Mouse (Mus musculus) spleen, embryonic (tissue): ENCODE results near the gene Hgf.

Experiments
- CTCF ChIA-PET: fragments of 350-600 bp; sonication (Branson Sonifier 250); formaldehyde crosslinking; loops from one replicate; lab custom pipeline; 2022; lab: Charles Lee

Gene Hgf

DNA sequence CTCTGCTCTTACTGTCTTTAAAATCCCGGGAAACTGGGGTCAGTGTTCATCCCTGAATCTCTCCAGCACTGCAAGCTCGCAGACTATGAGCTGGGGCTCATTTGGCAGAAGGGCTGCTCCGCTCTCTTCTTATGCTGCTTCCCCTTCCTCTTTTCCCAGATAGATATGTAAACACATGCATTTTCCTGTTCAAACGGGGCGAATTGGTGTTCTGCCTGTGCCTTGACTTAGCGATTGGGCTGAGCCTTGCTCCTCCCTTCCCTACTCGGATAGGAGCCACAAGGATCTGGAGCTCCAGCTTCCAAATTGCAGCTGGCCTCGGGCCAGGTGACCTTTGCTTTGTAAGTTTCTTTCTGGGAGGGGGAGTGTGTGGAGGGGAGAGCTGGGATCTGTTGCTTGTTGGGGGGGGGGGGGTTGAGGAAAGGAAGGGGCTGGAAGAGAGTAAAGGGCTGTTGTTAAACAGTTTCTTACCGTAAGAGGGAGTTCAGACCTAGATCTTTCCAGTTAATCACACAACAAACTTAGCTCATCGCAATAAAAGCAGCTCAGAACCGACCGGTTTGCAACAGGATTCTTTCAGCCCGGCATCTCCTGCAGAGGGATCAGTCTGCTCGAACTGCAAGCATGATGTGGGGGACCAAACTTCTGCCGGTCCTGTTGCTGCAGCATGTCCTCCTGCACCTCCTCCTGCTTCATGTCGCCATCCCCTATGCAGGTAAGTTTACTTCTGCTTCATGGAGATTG is at the start of gene Hgf:
Hgf (plus strand) TSS at position 192 of the 744 bp plus-strand sequence.
- CTCF ChIA-PET = no interaction called here

DNA sequence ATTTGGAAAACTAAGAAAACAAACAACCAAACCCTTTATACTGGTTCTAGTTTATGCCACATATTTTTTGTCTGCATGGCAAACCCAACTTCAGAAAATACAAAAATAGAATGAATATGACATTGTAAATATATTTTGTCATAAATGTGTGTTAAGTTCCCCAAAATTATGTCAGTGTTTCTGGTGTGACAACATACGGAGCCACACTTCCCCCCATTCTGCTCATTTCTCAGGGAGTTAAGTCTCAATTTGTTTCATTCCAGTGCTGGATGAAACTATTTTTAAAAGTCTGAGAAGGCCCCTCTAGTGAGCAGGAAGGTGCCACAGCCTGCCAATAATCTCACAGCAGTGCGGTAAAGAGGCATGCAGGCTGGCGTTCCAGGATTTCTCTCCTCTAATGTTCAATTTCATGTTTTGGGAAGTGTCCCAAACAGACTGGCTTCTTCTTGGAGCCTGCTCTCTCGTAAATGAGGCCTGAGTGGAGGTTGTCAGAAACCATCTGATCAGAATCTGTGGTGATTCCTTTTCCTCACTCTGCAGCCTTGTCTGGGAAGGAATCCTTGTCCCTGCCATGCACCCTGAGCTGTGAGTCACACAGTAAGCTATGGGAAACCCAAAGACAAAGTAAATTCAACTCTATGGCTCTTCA is 46.5 kb upstream of the Hgf start:
- CTCF ChIA-PET = no interaction called here

DNA sequence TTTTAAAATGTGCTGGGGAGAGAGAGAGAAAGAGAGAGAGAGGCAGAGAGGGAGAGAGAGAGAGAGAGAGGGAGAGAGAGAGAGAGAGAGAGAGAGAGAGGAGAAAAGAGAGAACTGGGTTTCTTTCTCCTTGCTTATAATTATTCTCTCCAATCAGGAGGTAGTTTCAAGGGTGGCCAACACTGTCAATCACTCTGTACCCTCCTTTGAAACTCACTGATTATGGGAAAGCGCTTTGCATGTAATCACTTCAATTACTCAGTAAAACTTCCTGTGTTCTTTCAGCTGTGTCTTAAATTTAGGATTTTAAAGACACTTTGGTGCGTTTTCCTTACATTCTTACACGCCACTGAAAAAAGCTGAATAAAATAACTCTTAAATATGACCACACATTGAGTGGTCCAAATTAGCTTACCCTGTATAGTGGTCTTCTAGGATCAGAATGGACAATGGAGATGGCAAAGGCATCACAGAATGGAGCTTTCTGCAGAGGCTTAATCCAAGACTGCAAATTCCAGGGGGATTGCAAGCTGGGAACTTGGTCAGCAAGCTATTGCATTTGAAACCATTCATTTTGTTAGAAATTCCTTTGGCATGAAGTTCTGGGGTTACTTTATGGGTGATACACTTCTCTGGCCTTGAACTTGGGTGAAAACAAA is 21.5 kb upstream of the Hgf start:
- CTCF ChIA-PET = no interaction called here

DNA sequence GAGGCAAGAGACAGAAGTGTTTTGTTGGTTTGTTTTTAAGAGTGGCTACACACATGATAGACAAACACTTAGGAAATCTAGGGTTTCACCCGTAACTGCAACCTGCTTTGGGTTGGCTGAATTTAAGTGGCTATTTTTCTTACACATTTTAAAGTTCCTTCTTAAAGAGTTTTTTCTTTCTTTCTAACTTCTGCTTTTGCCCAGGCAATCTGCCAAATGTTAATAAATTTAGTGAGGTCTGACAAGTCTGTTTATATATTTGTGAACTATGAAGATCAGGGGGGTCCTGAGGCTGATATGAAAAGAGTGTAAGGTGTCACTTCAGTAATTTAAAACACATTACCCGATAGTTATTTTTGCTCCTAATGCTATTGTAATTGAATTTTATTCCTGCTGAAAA is 15.2 kb upstream of the Hgf start:
- CTCF ChIA-PET = no interaction called here

DNA sequence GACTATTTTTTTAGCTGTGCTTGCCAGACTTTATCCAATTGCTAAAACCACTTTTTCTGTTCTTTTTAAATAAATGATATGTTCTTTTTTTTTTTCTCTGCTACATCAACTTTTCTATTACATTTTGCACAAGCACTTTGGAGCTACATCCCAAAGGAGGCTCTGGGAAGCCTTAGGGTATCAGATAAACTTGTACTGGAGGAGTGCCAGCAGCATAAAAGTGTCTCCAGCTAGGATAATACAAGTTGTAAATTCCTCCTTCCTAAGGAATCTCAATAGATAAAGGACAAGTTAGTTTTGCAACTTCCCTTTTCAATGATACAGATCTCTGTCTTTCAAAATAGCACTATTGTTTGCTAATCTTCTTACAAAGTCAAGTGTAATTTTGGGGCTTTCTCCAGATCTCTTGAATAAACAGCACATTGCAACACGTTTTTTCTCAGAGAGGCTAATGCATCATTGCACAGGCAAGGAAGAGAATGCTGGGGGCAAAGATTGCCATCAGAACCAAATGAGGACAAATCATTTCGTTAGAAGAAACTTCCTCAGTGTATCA is 11.7 kb upstream of the Hgf start:
- CTCF ChIA-PET = no interaction called here

DNA sequence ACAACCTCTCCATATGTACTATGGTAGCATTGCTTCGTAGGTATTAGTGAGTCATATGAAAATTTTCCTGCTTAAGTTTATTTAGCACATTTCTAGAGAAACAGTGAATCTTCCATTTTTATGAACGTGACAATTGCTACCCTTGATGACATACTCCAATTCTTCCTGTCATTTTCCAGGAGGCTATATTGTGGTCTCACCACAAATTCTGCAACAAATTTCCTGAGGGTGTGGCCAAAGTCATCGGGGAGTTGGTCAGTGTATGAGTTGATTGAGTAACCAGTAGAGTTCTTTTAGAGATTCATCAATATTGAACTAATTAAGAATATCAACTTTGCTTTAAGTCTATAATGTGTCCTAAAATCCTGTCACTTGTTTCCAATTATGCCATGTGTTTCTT is 5.8 kb upstream of the Hgf start:
- CTCF ChIA-PET = no interaction called here

DNA sequence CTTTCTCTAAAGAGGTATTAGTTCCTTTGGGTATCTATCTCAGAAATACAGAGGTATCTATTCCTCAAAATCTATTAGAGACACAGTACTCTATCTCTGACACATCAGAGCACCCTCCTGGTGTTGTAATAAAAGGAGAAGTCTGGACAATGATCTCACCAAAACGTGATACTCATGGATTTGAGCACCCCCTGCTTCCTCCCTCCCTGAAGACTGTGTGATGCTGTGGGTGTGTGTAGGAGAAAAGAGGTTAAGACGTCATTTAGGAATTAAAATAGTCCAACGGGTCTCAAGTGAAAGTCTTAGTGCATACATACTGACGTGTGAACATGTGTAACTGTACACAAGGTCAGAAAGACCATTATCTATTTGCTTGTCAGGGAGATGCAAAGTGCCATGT is 648 bp upstream of the Hgf start:
- CTCF ChIA-PET = no interaction called here

DNA sequence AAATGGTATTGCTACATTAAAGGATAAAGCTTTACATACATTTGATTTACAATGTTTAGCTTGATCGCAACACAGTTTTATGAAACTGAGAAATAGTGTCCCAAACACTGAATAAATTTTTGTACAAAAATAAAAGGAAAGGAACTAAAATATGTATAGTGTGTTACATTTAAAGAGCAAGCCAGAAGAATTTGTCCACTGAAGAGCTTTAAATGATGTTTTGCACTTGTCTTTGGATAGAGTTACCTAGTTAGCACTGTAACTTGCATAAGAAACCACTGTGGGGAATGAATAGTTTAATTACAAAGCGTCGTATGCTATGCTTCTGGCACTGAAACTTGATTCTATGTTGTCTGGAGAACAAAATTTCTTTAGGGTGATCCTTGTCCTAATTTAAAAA is 7.0 kb downstream of the Hgf start:
- CTCF ChIA-PET = no interaction called here

DNA sequence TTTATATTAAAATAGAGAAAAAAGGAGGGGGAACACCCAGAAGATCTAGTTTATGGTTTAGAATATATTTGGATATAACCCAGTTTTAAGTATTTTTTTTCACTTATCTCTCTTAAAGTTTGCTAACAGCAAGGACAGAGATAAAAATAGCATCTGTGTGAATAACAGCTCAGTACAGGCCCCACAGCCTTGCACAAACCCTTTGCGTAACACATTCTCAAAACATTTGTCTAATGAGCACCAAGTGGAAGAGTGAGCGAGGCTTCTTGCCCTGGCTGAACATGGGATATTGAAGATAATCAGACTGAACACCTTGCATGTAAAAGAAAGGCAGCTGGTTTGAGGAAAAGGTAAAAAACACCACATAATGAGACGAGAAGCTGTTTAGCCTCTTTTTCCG is 15.7 kb downstream of the Hgf start:
- CTCF ChIA-PET = no interaction called here

DNA sequence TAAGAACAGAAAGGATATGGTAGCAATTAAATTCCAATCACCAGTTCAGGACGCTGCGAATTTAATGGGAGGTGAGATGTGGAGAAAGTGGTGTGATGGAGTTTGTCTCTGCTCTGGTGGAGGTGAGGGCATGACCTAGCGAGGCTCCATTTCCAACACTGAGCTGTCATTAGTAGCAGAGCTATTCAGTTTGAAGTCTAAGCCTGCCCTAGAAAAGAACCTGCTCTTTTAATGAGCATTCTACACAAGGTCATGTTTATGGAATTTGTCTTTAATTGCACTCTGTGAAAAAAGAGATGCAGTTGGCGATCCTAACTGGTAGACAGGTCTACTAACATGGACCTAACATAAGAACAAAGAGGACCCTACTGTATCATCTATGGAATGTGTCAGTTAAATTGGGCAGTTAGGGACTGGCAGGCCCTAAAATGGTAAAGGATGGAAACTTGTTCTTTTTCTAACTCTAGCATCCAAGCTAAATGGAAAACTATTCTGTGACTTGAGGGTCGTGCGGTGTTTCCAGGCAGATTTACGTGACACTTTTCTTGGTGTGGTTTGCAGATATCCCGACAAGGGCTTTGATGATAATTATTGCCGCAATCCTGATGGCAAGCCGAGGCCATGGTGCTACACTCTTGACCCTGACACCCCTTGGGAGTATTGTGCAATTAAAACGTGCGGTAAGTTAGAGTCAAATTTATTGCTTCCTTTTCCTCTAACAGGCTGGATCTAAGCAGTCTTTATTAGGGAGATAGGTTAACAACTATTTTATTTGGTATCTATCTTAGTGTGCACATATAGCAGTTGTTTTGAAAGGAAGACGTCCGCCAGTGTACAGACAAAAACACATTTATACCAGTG is 24.8 kb downstream of the Hgf start:
- CTCF ChIA-PET = no interaction called here

DNA sequence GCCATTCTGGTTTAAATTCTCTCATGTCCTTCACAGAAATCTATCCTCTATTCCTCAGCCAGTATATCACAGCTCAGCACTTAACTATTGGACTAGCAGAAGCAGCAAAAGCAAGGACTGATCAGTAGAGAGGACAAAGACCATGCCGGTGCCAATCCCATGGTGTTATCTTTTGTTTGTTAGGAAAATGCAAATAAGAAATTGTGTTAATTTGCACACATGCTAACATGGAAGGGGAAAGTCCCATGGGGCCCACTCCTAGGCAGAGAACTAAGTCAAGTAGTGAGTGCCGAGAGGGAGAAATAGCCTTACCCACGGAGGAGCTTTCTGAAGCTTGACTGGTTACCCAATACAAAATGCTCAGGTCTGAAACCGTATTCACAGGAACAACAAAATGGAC is 42.4 kb downstream of the Hgf start:
- CTCF ChIA-PET = no interaction called here

DNA sequence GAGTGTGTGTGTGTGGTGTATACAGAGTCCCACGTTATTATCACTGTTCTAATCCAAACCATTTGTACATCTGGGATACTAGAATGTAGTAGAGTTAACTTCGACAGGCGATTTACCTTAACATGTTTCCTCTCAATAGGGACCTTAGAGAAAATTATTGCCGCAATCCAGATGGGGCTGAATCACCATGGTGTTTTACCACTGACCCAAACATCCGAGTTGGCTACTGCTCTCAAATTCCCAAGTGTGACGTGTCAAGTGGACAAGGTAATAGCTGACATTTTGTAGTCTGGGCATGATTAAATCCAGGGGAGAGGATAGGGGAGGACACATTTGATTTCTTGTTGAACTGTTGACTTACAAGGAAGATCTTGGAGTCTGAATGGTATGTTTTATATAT is 44.7 kb downstream of the Hgf start:
- CTCF ChIA-PET = no interaction called here

DNA sequence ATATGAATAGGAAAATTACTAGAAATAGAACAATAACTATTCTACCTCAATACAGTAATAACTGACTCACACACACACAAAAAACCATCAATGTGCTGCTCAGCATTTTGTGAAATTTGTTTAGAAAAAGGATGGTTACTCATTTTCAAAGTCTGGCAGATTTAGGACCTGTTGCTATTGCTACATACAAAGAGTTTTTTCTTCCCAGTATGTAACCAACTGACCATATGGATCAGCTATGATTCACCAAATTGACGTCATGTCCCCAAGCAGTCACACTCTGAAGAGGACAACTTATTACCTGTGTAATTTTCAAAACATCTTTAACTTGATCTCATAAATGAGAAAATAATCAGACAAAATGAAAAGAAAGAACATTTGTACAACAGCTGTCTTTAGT is 48.2 kb downstream of the Hgf start:
- CTCF ChIA-PET = no interaction called here

DNA sequence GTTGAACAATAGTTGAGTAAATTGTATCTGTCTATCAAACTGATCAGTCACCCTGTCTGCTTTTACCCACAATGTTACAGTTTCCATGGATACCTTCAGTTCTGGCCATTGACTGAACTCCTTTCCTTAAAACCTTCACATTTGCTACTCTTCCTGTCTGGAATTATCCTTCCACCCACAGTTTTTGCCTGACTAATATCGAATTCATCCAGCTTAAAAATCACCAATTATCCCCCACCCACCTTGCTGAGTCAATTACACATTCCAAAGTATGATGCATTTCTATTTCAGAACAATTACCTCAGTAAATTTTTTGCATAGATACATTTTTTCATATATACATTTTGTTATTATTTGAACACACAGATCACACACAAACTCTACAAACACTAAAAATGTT is 79.7 kb downstream of the Hgf start:
- CTCF ChIA-PET = no interaction called here

DNA sequence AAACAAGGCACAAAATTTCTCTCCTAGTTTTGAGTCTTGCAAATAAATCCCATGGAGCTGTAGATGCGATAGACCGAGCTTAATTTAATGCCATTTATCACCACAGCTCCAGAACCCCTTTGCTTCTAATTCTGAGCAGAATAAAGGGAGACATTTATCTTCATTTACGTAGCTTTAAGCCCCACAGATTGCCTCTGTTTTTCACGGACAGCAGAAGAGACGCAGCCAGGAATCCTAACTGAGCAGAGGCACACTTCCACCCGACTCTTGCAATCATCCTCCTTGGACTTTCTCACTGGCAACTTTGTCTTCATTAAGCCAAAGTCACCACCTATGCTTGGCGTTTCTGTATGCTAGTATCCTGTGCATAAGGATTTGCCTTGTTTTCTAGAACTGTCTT is 93.1 kb downstream of the Hgf start:
- CTCF ChIA-PET = no interaction called here

DNA sequence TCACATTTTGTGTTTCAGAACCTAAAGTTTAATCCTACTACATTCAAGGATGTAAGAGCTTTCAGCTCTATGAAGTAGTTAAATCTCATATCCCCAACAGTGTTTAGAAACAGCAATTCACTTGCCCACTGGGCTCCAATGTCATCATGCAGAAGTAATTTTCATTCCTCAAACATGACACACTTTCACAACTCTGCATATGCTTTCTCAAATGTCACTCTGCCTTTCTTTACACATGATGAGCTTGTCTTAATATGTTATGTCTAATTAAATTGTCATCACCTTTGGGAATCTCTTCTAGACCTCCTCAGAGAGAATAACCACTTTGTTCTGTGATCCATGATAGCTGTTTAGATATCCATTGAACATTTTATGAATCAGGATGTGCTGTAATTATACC is 94.4 kb downstream of the Hgf start:
- CTCF ChIA-PET = no interaction called here

DNA sequence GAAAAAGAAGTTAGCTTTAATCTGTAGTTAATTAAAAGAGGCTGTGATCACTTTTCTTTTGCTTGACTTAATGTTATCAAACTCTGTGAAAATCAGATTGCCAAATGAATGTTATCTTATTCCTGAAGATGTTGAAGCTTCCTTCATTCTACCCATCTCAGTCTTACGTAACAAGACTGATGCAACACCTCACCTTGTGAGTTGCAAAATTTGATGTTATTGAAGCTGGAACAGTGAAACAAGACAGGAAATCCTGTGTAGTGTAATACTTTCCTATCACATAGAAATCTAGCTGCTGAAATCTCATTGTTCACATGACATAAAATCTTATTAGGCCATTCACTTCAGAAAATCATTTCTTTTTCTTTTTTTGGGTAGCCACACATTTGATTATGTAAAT is 96.9 kb downstream of the Hgf start:
- CTCF ChIA-PET = no interaction called here

DNA sequence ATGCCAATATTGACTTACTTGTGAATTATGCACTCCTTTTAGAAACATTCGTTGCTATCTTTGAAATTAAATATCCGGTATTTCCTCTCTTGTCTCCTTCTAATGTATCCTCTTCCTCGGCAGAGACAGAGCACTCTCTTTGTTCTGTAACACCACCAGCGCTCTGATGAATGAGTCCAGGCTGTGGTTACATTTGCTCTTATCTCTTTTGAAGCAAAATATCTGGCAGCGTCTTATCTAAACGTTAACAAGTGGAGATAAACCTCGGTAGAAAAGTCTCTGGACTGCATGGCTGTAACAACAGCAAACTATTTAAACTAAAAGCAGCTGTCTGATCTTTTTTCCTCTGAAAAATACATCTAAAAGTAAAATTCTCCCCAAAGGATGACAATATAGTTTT is 100.7 kb downstream of the Hgf start:
- CTCF ChIA-PET = no interaction called here
